Mouse (Mus musculus) embryonic fibroblast, embryonic 13.5 days (primary cell): ENCODE data around the gene Nyx. TPM values are rescaled to one million over a fixed set of nuclear protein-coding genes. Genes with fewer than 3 reads are reported as not detected.

ENCODE experiments used
- H3K27ac ChIP-seq: 2 replicates; pipeline ENCODE4 v1.5.1; 2012; ENCODE audit warnings: low read length, control low read depth, inconsistent platforms; ENCODE audit not compliant: insufficient read depth
- H3K4me1 ChIP-seq: 2 replicates; pipeline ENCODE4 v1.6.1; 2011; ENCODE audit warnings: low read length; ENCODE audit not compliant: control insufficient read depth, insufficient read depth
- H3K4me3 ChIP-seq: 2 replicates; pipeline ENCODE4 v1.5.1; 2011; ENCODE audit warnings: mild to moderate bottlenecking, control low read depth, low read length; ENCODE audit not compliant: insufficient read depth
- CTCF ChIP-seq: IDR thresholded peaks from 2 replicates; pipeline ENCODE4 v1.5.1; 2011; ENCODE audit warnings: mild to moderate bottlenecking, control low read depth, low read length, moderate library complexity, borderline replicate concordance; ENCODE audit not compliant: insufficient read depth
- POLR2A ChIP-seq: IDR thresholded peaks from 2 replicates; pipeline ENCODE4 v1.6.1; 2011; ENCODE audit warnings: low read depth, mild to moderate bottlenecking, control low read depth, low read length, moderate library complexity
- polyA plus RNA-seq: library from polyadenylated mRNA; stranded (reverse); fragments of >200 nt; gene quantifications from 2 replicates; pipeline ENCODE4 v1.2.4, GENCODE M21; 2011; ENCODE audit warnings: low read depth; ENCODE audit not compliant: missing spikeins, insufficient read length

The Nyx gene
- polyA plus RNA-seq, 1 experiment, result not detected

GRCm38 (mm10) chrX:13518019-13518418 lies 52.1 kb downstream of the Nyx start:
- TF ChIP-seq POLR2A (no peak), CTCF (no peak)
- H3K27ac ChIP-seq, result no peak overlapping the region
- no peaks in the 10 kb centered on the region for H3K4me1 ChIP-seq
- H3K4me3 ChIP-seq, result no peak overlapping the region

GRCm38 (mm10) chrX:13518781-13519407 lies 53.0 kb downstream of the Nyx start:
- Histone ChIP-seq H3K27ac (no peak overlapping the region), H3K4me1 (no peaks in the 10 kb centered on the region), H3K4me3 (no peak overlapping the region)
- no peak for TF ChIP-seq CTCF
- TF ChIP-seq POLR2A, result no peak

GRCm38 (mm10) chrX:13519408-13519783 lies 53.5 kb downstream of the Nyx start:
- TF ChIP-seq POLR2A (no peak), CTCF (no peak)
- Histone ChIP-seq H3K4me1 (no peaks in the 10 kb centered on the region), H3K4me3 (no peak overlapping the region), H3K27ac (no peak overlapping the region)

- Histone ChIP-seq H3K4me1 (no peaks in the 10 kb centered on the region), H3K4me3 (no peak overlapping the region), H3K27ac (no peak overlapping the region)
- no peak for TF ChIP-seq CTCF
- no peak for TF ChIP-seq POLR2A
Observed at GRCm38 (mm10) chrX:13520566-13520965, 54.7 kb downstream of the Nyx start.

GRCm38 (mm10) chrX:13521288-13521687 lies 55.4 kb downstream of the Nyx start:
- no peaks in the 10 kb centered on the region for H3K4me1 ChIP-seq
- H3K27ac ChIP-seq, result no peak overlapping the region
- TF ChIP-seq CTCF (no peak), POLR2A (no peak)
- H3K4me3 ChIP-seq, result no peak overlapping the region

Other genes with a start within 250 kb of the Nyx start
- 266 and 340 TPM in 2 replicates for gene Ddx3x, start 185.1 kb upstream of the Nyx start, polyA plus RNA-seq
- not detected in 2 replicates for gene Gpr34, start 166.0 kb downstream of the Nyx start, polyA plus RNA-seq
- not detected in 2 replicates for gene Gpr82, start 195.3 kb downstream of the Nyx start, polyA plus RNA-seq